Mouse (Mus musculus) G1E (cell line): ENCODE measurements around the gene Kif28. TPM values are rescaled to one million over a fixed set of nuclear protein-coding genes. Genes with fewer than 3 reads are reported as not detected.
"Not testable (repeated sequence)": the region's sequence is repeated elsewhere in the genome, so short reads cannot be mapped to it uniquely, and the experiment has no call there.

ENCODE experiments used
- ATAC-seq: 2 replicates; pipeline ENCODE4 v1.8.0; 2016; ENCODE audit warnings: mild to moderate bottlenecking; ENCODE audit not compliant: insufficient number of reproducible peaks, poor library complexity, low FRiP score, severe bottlenecking; ENCODE audit errors: extremely low read depth
- DNase-seq: peaks from one replicate; pipeline ENCODE4 v3.0.0; 2012; ENCODE audit warnings: low spot score
- H3K27me3 ChIP-seq: 2 replicates; pipeline ENCODE4 v1.6.1; 2012; ENCODE audit warnings: mild to moderate bottlenecking, low read length, inconsistent platforms; ENCODE audit not compliant: insufficient read depth
- H3K36me3 ChIP-seq: replicated peaks from 2 replicates; pipeline ENCODE3; 2012; ENCODE audit warnings: mild to moderate bottlenecking, inconsistent platforms
- H3K4me1 ChIP-seq: 2 replicates; pipeline ENCODE4 v1.6.1; 2012; ENCODE audit warnings: low read depth, low read length, inconsistent platforms, mixed read lengths; ENCODE audit not compliant: insufficient read depth
- H3K4me3 ChIP-seq: 2 replicates; pipeline ENCODE4 v1.5.1; 2012; ENCODE audit warnings: low read depth, mild to moderate bottlenecking, inconsistent platforms, low read length, moderate library complexity, mixed read lengths
- H3K9me3 ChIP-seq: replicated peaks from 2 replicates; pipeline ENCODE4 v1.6.1; 2012; ENCODE audit warnings: inconsistent platforms
- CTCF ChIP-seq: IDR thresholded peaks from 2 replicates; pipeline ENCODE4 v1.5.1; 2012; ENCODE audit warnings: low read depth, low read length, inconsistent platforms, mixed read lengths
- GATA1 ChIP-seq: IDR thresholded peaks from 2 replicates; pipeline ENCODE4 v1.6.1; 2012; ENCODE audit warnings: borderline replicate concordance, low read length, inconsistent platforms, mixed read lengths
- GATA2 ChIP-seq: IDR thresholded peaks from 2 replicates; pipeline ENCODE4 v1.6.1; 2012; ENCODE audit warnings: low read depth, low read length, inconsistent platforms, borderline replicate concordance
- POLR2AphosphoS5 ChIP-seq: IDR thresholded peaks from 2 replicates; pipeline ENCODE4 v1.6.1; 2012; ENCODE audit warnings: low read depth, low read length, inconsistent platforms; ENCODE audit not compliant: insufficient replicate concordance
- TAL1 ChIP-seq: conservative IDR thresholded peaks from 2 replicates; pipeline ENCODE4 v1.6.1; 2012; ENCODE audit warnings: low read depth, low read length, inconsistent platforms, mixed read lengths
- polyA plus RNA-seq: library from polyadenylated mRNA; stranded (reverse); fragments of >175 nt; gene quantifications from 2 replicates; pipeline ENCODE4 v1.2.3, GENCODE M21; 2012
- total RNA-seq, 2 experiments: library from RNA; stranded (forward) in 1 of 2; stranded (reverse) in 1 of 2; fragments of 200-1000 nt in 1 of 2; fragments of >200 nt in 1 of 2; fragmentation: Nextera tagmentation in 1 of 2; gene quantifications; 2 replicates each; pipeline ENCODE4 v1.2.3; 2014 to 2017

The Kif28 gene
- total and polyA plus RNA-seq, 3 experiments: 0.05 TPM; not detected in 2

DNA sequence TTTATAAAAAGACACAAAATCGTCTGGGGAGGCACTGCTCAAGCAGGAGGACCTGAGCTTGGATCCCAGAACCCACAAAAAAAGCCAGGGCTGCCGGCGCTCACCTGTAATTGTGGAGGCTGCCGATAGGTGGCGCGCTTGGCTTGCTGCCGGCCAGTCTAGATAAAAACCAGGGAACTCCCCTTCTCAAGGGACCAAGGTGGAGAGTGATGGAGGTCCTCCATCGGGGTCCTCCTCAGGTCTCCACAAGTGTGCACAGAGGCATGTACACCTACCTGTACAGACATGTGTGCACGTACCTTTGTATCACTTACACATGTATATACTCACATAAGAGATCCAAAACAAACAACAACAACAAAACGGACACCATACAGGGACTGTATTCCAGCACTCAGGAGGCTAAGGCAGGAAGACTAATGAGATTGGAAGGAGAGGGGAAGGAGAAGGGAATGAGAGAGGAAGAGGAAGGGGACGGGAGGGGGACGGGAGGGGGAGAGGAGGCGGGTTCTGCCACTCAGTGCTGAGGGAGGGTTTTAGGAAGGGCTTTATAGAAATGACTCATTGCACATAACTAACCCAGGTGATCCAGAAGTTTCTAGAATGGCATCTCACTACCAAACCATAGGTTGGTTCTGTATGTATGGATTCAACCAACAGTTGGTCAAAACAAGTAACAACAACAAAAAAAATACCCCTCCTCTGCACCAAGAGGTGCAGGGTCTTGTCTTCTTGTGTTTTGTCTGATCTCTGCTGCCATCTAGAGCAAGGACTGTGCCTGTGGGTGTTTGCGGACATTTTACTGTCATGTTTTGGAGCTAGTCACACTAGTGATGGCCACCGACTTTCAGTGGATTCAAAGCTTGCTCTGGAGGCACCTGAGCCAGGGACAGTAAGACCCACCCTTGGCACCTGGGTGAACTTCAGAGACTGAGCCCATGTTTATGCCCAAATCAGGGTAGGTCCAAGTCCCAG lies 10.3 kb downstream of the Kif28 start:
- Histone ChIP-seq H3K36me3 (no peaks in the 10 kb centered on the region), H3K27me3 (peaks cover 34% of the 10 kb centered on the region), H3K9me3 (no peaks in the 10 kb centered on the region), H3K4me3 (no peak overlapping the region; the same call in 1 of the 2 replicates), H3K4me1 (peaks cover 29% of the 10 kb centered on the region)
- peak; percentile 34; the same call in 1 of the 2 replicates for ATAC-seq
- peak; percentile 83 for TF ChIP-seq CTCF
- no peak for TF ChIP-seq TAL1
- no peak for TF ChIP-seq POLR2AphosphoS5
- peak; percentile 53 for DNase-seq

DNA sequence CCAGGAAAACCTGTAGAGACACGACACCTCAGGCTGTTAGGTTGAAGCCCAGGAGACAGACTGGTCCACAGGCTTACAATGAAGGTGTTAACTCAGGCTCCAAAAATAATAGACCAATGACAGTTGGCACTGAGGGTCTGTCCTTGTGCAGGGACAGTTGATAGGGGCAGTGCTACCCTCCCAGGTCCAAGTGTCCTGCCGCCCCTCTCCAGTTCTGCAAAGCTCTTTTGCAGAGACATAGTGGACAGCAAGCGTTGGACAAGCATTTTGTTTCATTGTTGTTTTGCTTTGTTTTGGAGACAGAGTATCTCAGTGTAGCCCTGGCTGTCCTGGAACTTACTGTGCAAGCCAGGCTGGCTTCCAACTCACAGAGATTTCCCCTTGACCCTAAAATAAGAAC lies 13.7 kb downstream of the Kif28 start:
- Histone ChIP-seq H3K4me3 (no peak overlapping the region), H3K9me3 (peaks cover 5% of the 10 kb centered on the region), H3K36me3 (no peaks in the 10 kb centered on the region), H3K27me3 (peaks cover 38% of the 10 kb centered on the region), H3K4me1 (peaks cover 34% of the 10 kb centered on the region)
- no peak for DNase-seq
- ATAC-seq: no peak
- TF ChIP-seq POLR2AphosphoS5 (no peak), CTCF (no peak), GATA2 (no peak), TAL1 (no peak), GATA1 (no peak)

DNA sequence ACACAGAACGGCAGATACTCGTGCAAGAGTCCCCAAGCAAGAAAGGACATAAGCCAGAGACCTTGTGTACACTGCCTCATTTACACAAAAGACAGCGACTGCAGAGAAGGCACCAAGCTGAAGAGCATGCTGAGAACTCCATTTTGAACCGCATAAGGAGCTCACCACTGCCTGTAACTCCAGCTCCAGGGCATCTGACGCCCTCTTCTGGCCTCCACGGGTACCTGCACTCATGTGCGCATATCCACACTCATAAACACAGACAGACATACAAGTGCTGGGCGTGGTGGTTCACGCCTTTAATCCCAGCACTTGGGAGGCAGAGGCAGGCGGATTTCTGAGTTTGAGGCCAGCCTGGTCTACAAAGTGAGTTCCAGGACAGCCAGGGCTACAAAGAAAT lies 16.4 kb downstream of the Kif28 start:
- peaks cover 37% of the 10 kb centered on the region for H3K27me3 ChIP-seq
- H3K36me3 ChIP-seq: no peaks in the 10 kb centered on the region
- peaks cover 5% of the 10 kb centered on the region for H3K9me3 ChIP-seq
- H3K4me3 ChIP-seq: no peak overlapping the region
- DNase-seq (no peak), ATAC-seq (no peak)
- TF ChIP-seq TAL1: no peak
- TF ChIP-seq GATA2: no peak
- TF ChIP-seq POLR2AphosphoS5: no peak
- TF ChIP-seq GATA1: no peak
- no peak for TF ChIP-seq CTCF
- peaks cover 27% of the 10 kb centered on the region for H3K4me1 ChIP-seq

DNA sequence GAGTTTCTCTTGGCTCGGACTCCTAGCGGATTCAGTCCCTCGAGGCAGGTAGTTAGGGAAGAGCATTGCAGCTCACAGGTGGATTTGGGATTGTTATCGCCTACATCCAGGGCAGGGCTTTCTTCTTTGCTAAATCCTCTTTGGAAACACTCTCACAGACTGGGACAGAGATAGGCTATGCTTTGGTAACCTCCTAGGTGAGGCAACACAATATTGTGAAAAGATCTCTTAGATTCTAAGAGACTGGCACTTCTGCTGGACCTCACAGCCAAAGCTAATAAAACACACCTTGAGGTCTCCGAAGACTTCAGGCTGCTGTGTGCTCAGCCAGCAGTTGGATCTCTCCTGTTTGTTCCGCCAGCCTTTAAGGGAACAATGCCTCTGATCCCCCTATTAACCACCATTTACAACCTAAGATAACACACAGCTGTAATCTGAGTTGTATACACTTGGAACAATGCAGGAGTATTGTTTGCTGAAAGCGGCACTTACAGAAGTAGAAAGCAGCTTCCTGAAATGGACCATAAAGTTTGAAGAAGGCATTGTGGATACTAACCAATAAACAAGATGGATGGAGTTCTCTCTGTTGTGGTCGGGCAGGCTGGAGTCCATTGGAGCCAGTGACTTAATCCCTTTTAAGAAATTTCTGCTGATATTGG lies 22.1 kb downstream of the Kif28 start:
- H3K27me3 ChIP-seq: 0 out of 2 replicates have a peak, but pooled peaks cover 3% of the 10 kb centered on the region
- no peak for DNase-seq
- H3K4me1 ChIP-seq: peaks cover 21% of the 10 kb centered on the region; the same call in 1 of the 2 replicates
- no peaks in the 10 kb centered on the region for H3K36me3 ChIP-seq
- no peak for ATAC-seq
- no peaks in the 10 kb centered on the region for H3K9me3 ChIP-seq
- H3K4me3 ChIP-seq: no peak overlapping the region
- TF ChIP-seq CTCF (no peak), POLR2AphosphoS5 (no peak), GATA2 (no peak), GATA1 (no peak)

GRCm38 (mm10) chr1:179715786-179716185 lies 29.3 kb downstream of the Kif28 start:
- H3K36me3 ChIP-seq: no peaks in the 10 kb centered on the region
- TF ChIP-seq GATA2: no peak
- TF ChIP-seq TAL1: peak; percentile 59
- H3K27me3 ChIP-seq: no peaks in the 10 kb centered on the region; the same call in 1 of the 2 replicates
- H3K4me3 ChIP-seq: no peak overlapping the region; the same call in 1 of the 2 replicates
- peak; percentile 93 for ATAC-seq
- DNase-seq: peak; percentile 63
- H3K9me3 ChIP-seq: peaks cover 10% of the 10 kb centered on the region
- peaks cover 51% of the 10 kb centered on the region for H3K4me1 ChIP-seq

- peak; percentile 74 for ATAC-seq
- H3K4me3 ChIP-seq, DNase-seq: not testable (repeated sequence)
Measured at GRCm38 (mm10) chr1:179715289-179715688, 29.8 kb downstream of the Kif28 start.

More at GRCm38 (mm10) chr1:179715289-179715688, 29.8 kb downstream of the Kif28 start:
- H3K36me3 ChIP-seq, H3K27me3 ChIP-seq: not testable (repeated sequence)
- H3K9me3 ChIP-seq: peaks cover 10% of the 10 kb centered on the region
- TF ChIP-seq TAL1: peak; percentile 58; the same call in 1 of the 2 replicates
- H3K4me1 ChIP-seq: peaks cover 54% of the 10 kb centered on the region
